Mouse (Mus musculus): ENCODE data around the gene Cyp4f39.
"Not testable (repeated sequence)": the region's sequence is repeated elsewhere in the genome, so short reads cannot be mapped to it uniquely, and the experiment has no call there.

- TF ChIP-seq USF1 (IDR thresholded peaks at IDR 0.05; ENCODE audit: low read depth); TCF12 (IDR thresholded peaks at IDR 0.05; ENCODE audit: insufficient read depth, poor library complexity, severe bottlenecking); TCF3 (IDR thresholded peaks at IDR 0.05; ENCODE audit: insufficient read length, low read depth); MAX (IDR thresholded peaks at IDR 0.05; ENCODE audit: low read depth); SRF (IDR thresholded peaks at IDR 0.05; ENCODE audit: control insufficient read depth, insufficient read length, low read depth): not testable (repeated sequence)
These were observed 83.7 kb downstream of the Cyp4f39 start, which contains the start of gene Cyp4f16 for GRCm38 (mm10) chr17:32536051-32536866.
